Mouse (Mus musculus) forebrain, embryonic 13.5 days (tissue): ENCODE measurements at regions not wholly inside any gene's neighbourhood (a gene's known extent, or its start where the extent isn't known, plus 50 kb on each side); places are given as distances from the start of the nearest gene placed in this dataset.
"Not testable (repeated sequence)": the region's sequence is repeated elsewhere in the genome, so short reads cannot be mapped to it uniquely, and the experiment has no call there.

ENCODE experiments used
- ATAC-seq: fragments of 200-750 bp; cut with Nextera tagmentation; 2 replicates; pipeline ENCODE4 v1.8.0; 2017
- H3K27ac ChIP-seq: fragments of 300-500 bp; sonication (generic); 2 replicates; pipeline ENCODE4 v1.5.1; 2015; ENCODE audit warnings: inconsistent platforms, mild to moderate bottlenecking, moderate library complexity
- H3K27me3 ChIP-seq: fragments of 300-500 bp; sonication (generic); 2 replicates; pipeline ENCODE4 v1.6.1; 2015; ENCODE audit warnings: mild to moderate bottlenecking, inconsistent platforms
- H3K36me3 ChIP-seq: fragments of 300-500 bp; sonication (generic); 2 replicates; pipeline ENCODE4 v1.6.1; 2015; ENCODE audit warnings: mild to moderate bottlenecking, inconsistent platforms; ENCODE audit not compliant: poor library complexity, severe bottlenecking
- H3K4me1 ChIP-seq: fragments of 300-500 bp; sonication (generic); 2 replicates; pipeline ENCODE4 v1.6.1; 2015; ENCODE audit warnings: inconsistent platforms
- H3K4me2 ChIP-seq: fragments of 300-500 bp; sonication (generic); 2 replicates; pipeline ENCODE4 v1.6.1; 2015; ENCODE audit warnings: inconsistent platforms, mild to moderate bottlenecking, moderate library complexity
- H3K4me3 ChIP-seq: fragments of 300-500 bp; sonication (generic); 2 replicates; pipeline ENCODE4 v1.5.1; 2015; ENCODE audit warnings: mild to moderate bottlenecking, inconsistent platforms
- H3K9ac ChIP-seq: fragments of 300-500 bp; sonication (generic); 2 replicates; pipeline ENCODE4 v1.6.1; 2015; ENCODE audit warnings: mild to moderate bottlenecking, inconsistent platforms
- H3K9me3 ChIP-seq: fragments of 300-500 bp; sonication (generic); replicated peaks from 2 replicates; pipeline ENCODE4 v1.6.1; 2016; ENCODE audit warnings: inconsistent platforms
- WGBS: fragments of 180-500 bp; shearing (Covaris S2); methylation state at CpG from one replicate; pipeline ENCODE4 v1.1.7; 2015; 5-methylcytosine and 5-hydroxymethylcytosine counted together

DNA sequence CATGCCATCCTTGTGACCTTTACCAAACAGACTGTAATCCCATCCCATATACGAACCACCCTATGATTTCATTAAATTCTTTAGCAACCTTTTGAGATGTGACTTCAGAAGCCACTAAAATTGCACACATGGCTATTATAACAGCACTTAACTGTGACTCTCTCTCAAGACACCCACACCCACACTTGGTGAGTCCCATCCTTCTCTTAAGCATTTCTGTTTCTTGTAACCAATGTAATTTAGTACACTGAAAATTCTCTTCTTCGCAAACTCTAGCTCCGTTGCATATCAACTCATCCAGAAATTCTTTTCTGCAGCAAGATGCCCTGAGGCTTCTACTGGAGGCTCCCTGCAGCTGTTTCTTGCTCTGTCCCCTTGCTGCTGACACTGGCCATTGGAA, 88.4 kb upstream of the Rmdn2 start:
- Histone ChIP-seq H3K9ac (no peak overlapping the region), H3K27me3 (no peaks in the 10 kb centered on the region), H3K27ac (no peak overlapping the region), H3K36me3 (no peaks in the 10 kb centered on the region), H3K4me3 (no peak overlapping the region), H3K4me2 (no peak overlapping the region), H3K4me1 (no peaks in the 10 kb centered on the region), H3K9me3 (no peaks in the 10 kb centered on the region)
- no peak for ATAC-seq
- 96% methylated on average over 3 of the region's 3 CpGs for WGBS

DNA sequence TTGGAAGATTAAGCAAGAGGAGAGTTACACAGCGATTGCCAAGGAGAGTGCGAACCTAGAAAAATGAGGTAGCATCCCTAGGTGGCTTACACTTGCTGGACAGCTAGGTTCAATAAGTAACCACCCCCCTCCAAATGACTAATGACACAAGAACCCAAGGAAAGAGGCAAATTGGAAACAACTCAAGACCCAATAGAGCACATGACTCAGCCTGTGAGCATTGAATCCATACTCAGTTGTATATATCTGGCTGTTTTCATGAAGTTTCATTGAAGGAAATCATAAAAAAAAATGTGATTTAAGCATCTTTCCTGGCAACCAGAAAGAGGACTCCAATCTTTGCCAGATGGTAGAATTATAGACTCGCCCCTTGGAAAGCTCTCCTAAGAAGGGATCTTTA, 84.3 kb upstream of the Rmdn2 start:
- H3K36me3 ChIP-seq = no peaks in the 10 kb centered on the region
- no peaks in the 10 kb centered on the region for H3K9me3 ChIP-seq
- H3K4me2 ChIP-seq = no peak overlapping the region
- no peaks in the 10 kb centered on the region for H3K27me3 ChIP-seq
- H3K4me3 ChIP-seq = no peak overlapping the region
- H3K27ac ChIP-seq = no peak overlapping the region
- no peak overlapping the region for H3K9ac ChIP-seq
- ATAC-seq = no peak
- 86% methylated on average over 3 of the region's 3 CpGs for WGBS
- no peaks in the 10 kb centered on the region for H3K4me1 ChIP-seq

DNA sequence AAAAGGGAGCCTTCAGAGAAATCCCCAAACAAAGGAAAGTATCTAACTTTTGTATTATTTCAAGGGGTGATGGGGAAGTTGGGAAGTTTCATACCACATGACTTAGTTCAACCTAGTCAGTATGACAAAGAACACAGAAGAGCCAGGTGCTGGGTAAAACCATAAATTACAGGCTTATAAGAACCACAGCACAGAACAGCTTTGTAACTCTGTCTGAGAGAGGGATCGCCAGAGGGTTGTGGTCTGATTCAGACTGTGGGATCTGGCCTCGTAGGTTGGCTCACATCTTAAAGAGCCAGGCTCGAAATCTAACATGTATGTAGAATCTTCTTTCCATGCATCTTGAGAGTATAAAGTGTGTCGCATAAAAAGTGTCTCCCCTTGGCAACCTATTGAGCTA, 75.1 kb upstream of the Rmdn2 start:
- H3K27ac ChIP-seq = no peak overlapping the region
- 89% methylated on average over 4 of the region's 4 CpGs for WGBS
- H3K4me1 ChIP-seq = no peaks in the 10 kb centered on the region
- H3K9me3 ChIP-seq = no peaks in the 10 kb centered on the region
- H3K9ac ChIP-seq = no peak overlapping the region
- H3K4me3 ChIP-seq = no peak overlapping the region
- H3K27me3 ChIP-seq = no peaks in the 10 kb centered on the region
- H3K36me3 ChIP-seq = no peaks in the 10 kb centered on the region
- H3K4me2 ChIP-seq = no peak overlapping the region
- no peak for ATAC-seq

DNA sequence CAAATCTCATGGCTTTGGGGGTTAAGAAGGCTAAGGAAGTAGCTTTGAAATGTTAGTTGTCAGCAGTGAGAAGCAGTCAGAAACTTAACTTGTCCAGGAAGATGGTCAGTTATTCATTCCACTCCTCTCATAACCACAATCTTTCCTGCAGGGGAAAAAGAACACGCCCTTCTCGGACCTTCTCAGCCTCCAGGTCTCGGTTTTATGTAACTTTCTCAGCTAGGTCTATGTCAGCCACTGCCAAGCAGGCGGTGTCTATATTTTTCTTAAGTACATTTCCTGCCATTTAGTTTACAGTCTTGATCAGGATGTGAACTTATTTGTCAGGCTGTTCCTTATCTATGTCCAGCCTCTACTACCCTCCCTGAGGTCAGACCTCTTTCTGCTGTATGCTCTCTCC, 72.9 kb upstream of the Rmdn2 start:
- H3K27me3 ChIP-seq = no peaks in the 10 kb centered on the region
- H3K27ac ChIP-seq = no peak overlapping the region
- 88% methylated on average over 4 of the region's 4 CpGs for WGBS
- no peaks in the 10 kb centered on the region for H3K9me3 ChIP-seq
- ATAC-seq = no peak
- no peak overlapping the region for H3K4me2 ChIP-seq
- no peaks in the 10 kb centered on the region for H3K4me1 ChIP-seq
- H3K4me3 ChIP-seq = no peak overlapping the region
- H3K9ac ChIP-seq = no peak overlapping the region
- H3K36me3 ChIP-seq = no peaks in the 10 kb centered on the region

DNA sequence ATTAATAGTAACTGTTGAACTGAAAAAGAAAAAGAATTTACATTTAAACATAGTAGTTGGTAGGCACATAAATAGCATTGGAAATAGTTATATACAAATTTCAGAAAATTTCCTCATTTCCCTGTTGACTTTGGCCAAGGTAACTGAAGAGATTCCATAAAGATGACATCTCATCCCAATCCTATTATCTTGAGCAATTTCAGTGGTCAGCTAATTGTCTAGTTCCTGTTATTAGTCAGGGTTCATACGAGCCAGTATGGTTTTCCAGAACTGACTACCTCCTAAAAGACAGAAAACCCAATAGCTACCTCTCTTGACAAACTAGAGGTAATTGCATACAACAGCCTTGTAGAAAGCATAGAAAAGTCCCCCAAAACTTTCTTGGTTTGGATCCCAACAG, 71.6 kb upstream of the Rmdn2 start:
- Histone ChIP-seq H3K4me3 (no peak overlapping the region), H3K4me1 (no peaks in the 10 kb centered on the region), H3K9me3 (no peaks in the 10 kb centered on the region), H3K27me3 (no peaks in the 10 kb centered on the region), H3K27ac (no peak overlapping the region), H3K9ac (no peak overlapping the region), H3K4me2 (no peak overlapping the region), H3K36me3 (no peaks in the 10 kb centered on the region)
- WGBS = 84% methylated on average over 1 of the region's 1 CpGs
- ATAC-seq = no peak

DNA sequence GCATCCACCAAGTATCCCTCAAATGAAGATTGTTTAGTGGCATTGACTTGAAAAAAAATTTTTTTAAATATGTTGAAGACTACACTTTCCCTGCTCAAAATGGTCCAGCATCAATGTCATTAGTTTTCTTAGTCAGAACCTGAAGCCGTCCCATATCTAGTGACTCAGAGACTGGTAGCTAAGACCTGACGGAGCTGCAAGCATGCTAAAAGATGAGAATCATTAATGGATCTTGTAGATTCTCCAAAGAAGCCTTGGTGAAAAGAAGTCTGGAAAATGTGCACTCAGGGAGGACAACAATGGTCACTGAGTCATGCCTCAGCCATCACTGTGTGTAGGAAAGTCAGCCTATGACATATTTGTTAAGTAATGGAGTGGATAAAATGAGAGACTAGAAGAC, 71.2 kb upstream of the Rmdn2 start:
- whole genome bisulfite sequencing = 93% methylated on average over 2 of the region's 2 CpGs
- no peak for ATAC-seq

DNA sequence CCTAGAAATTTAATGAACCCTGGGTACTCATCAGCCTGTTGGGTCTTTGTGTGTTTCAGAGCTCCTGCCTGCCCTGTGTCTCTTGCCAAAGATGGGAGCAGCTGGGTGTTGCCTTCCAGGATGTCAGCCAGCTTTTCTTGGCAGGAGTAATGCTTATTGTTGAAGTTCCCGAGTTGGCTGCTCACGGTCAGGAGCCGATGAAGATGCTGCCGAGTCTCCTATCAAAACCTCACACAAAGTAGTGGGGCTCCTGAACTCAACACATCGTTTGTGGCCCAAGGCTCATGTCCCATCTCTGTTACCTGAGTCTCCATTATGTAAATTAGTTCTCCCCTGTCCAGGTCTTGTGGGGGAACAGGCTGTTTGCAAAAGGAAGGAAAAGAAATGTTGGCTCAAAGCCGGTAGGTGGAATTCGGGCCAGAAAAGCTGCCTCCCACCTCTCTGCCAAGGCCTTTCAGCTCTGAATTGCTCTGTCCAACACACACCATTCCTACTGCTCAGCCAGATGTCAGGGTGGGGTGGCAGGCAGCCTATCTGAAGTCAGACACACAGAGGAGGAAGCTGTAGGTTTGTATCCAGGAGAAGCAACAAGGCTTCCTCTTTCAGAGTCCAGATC, 67.6 kb upstream of the Rmdn2 start:
- Histone ChIP-seq H3K27ac (no peak overlapping the region), H3K27me3 (no peaks in the 10 kb centered on the region), H3K4me2 (no peak overlapping the region), H3K36me3 (no peaks in the 10 kb centered on the region), H3K4me3 (no peak overlapping the region), H3K9ac (no peak overlapping the region), H3K4me1 (no peaks in the 10 kb centered on the region), H3K9me3 (no peaks in the 10 kb centered on the region)
- peak; percentile 63 for ATAC-seq
- 70% methylated on average over 7 of the region's 7 CpGs for WGBS

More for the DNA sequence above, 71.2 kb upstream of the Rmdn2 start:
- no peaks in the 10 kb centered on the region for H3K9me3 ChIP-seq
- H3K36me3 ChIP-seq = no peaks in the 10 kb centered on the region
- H3K27ac ChIP-seq = no peak overlapping the region
- H3K4me1 ChIP-seq = no peaks in the 10 kb centered on the region
- H3K4me2 ChIP-seq = no peak overlapping the region
- no peaks in the 10 kb centered on the region for H3K27me3 ChIP-seq
- no peak overlapping the region for H3K4me3 ChIP-seq
- no peak overlapping the region for H3K9ac ChIP-seq

DNA sequence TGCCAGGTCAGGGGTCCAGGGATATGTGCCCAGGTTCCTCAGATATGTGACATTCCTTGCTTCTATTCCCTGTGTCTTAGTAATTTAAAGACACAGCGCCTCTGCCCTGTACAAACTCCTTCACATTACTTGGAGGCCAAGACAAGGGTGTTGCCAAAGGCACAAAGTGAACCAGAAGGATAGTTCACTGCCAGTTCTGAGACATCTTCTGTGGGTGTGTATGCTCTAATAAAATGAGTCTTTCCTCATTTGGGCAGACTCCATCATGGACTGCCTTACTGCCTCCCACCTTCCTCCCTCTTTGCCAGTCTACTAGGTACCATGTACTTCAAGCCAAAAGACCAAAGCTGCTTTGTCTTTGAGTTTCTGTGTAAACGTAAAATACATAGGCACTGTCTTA, 65.8 kb upstream of the Rmdn2 start:
- WGBS = 88% methylated on average over 2 of the region's 2 CpGs
- no peak for ATAC-seq
- no peak overlapping the region for H3K4me2 ChIP-seq
- no peaks in the 10 kb centered on the region for H3K27me3 ChIP-seq
- no peak overlapping the region for H3K9ac ChIP-seq
- no peaks in the 10 kb centered on the region for H3K4me1 ChIP-seq
- no peaks in the 10 kb centered on the region for H3K36me3 ChIP-seq
- no peak overlapping the region for H3K4me3 ChIP-seq
- H3K9me3 ChIP-seq = no peaks in the 10 kb centered on the region
- H3K27ac ChIP-seq = no peak overlapping the region

DNA sequence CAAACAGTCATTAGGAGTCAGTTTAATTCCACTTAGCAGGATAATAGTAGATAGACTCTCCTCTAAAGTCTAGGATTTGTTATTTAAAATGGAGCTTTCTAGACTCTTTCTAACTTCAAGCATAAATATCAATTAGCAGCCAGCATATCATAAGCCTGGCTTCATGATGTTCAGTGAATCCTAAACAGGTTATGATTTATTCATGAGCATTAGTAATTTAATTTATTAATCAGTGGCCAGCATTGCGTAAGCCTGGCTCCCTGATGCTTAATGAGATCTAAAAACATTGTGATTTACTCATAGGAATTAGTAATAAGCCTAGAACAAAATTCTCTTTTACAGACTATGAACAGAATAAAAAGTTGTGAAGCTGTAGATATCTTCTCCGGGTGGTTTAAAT, 64.6 kb upstream of the Rmdn2 start:
- H3K27ac ChIP-seq = no peak overlapping the region
- no peak overlapping the region for H3K9ac ChIP-seq
- no peak overlapping the region for H3K4me2 ChIP-seq
- no peak overlapping the region for H3K4me3 ChIP-seq
- WGBS = 73% methylated on average over 2 of the region's 2 CpGs
- H3K27me3 ChIP-seq = no peaks in the 10 kb centered on the region
- no peak for ATAC-seq
- H3K36me3 ChIP-seq = no peaks in the 10 kb centered on the region
- H3K9me3 ChIP-seq = no peaks in the 10 kb centered on the region
- no peaks in the 10 kb centered on the region for H3K4me1 ChIP-seq

DNA sequence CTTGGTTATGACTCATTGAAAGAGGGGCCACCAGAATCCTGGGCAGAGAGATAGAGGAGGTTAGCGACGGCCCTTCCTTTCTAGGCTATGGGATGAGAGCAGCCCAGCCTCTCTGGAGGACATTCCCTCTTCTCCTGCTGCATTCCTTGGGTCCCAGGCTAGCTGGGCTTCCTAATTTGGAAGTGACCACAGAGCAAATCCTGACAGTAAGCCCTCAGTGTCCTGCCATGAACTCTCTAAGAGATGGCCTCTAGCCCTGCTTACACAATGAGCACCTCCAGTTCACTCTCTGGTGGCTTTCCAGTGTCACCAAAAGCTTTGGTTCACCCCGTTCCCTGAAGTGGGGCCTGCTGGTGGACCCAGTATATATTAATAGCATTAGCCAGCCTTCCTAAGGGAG, 64.1 kb upstream of the Rmdn2 start:
- ATAC-seq = no peak
- no peak overlapping the region for H3K4me3 ChIP-seq
- H3K4me2 ChIP-seq = no peak overlapping the region
- H3K9me3 ChIP-seq = no peaks in the 10 kb centered on the region
- no peaks in the 10 kb centered on the region for H3K27me3 ChIP-seq
- H3K27ac ChIP-seq = no peak overlapping the region
- H3K4me1 ChIP-seq = no peaks in the 10 kb centered on the region
- 90% methylated on average over 3 of the region's 3 CpGs for WGBS
- H3K9ac ChIP-seq = no peak overlapping the region
- no peaks in the 10 kb centered on the region for H3K36me3 ChIP-seq

DNA sequence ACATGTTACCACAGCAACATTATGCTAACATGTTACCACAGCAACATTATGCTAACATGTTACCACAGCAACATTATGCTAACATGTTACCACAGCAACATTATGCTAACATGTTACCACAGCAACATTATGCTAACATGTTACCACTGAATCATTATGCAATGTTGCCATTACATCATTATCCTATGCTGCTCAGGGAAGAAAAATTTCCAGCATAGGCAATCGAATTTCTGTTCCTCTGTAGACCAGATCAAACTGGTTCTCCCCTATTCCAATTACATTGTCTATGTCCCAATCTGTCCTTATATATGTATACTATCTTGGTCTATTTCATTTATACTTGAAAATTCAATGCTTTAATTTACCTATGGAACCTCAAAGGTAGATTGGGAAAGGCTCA, 61.3 kb upstream of the Rmdn2 start:
- not testable (repeated sequence) for H3K4me3 ChIP-seq, H3K4me2 ChIP-seq, H3K4me1 ChIP-seq, H3K36me3 ChIP-seq, H3K9me3 ChIP-seq, H3K27ac ChIP-seq, H3K9ac ChIP-seq, H3K27me3 ChIP-seq
- peak; percentile 67; the same call in 1 of the 2 replicates for ATAC-seq
- 71% methylated on average over 1 of the region's 1 CpGs for WGBS

DNA sequence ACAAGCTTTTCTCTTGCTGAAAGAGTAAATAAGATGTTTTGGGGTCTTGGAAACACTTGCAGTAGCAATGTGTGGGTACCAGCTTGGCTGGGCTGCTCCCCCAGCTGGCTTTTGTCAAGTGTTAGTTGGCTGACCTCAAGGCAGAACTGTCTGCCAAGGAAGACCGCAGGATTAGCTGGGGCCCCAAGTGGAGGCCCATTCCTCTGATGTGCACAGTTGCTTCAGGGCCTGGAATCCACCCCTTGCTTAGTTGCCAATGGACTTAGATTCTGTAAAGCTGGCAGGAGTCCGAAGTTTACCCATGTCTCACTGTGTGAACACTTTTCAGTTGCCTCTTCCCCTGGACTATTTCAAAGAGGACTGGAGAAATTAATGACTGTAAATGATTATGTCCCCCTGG, 57.8 kb upstream of the Rmdn2 start:
- Histone ChIP-seq H3K9me3 (no peaks in the 10 kb centered on the region), H3K4me3 (no peak overlapping the region), H3K4me2 (no peak overlapping the region), H3K36me3 (no peaks in the 10 kb centered on the region), H3K27me3 (no peaks in the 10 kb centered on the region), H3K27ac (no peak overlapping the region), H3K4me1 (no peaks in the 10 kb centered on the region), H3K9ac (no peak overlapping the region)
- ATAC-seq = no peak
- 77% methylated on average over 2 of the region's 2 CpGs for WGBS

DNA sequence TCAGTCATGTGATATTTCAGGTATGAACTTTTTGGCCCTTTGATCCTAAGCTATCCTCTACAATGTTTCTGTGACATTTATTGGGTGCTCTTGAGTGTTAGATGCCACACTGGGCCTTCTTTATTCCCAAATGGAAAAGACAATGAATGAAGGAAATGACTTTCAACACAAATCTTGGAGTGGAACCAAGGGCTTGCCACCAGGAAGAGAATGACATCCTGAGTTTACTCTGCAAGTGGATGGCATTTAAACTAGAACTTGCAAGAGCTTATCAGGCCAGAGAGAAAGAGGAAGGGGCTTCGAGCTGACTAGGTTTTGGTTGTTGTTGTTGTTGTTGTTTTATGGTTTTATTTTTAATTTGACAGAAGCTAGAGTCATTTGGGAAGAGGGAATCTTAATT, 56.1 kb upstream of the Rmdn2 start:
- Histone ChIP-seq H3K36me3 (no peaks in the 10 kb centered on the region), H3K4me2 (no peak overlapping the region), H3K9me3 (peaks cover 11% of the 10 kb centered on the region), H3K27me3 (no peaks in the 10 kb centered on the region), H3K9ac (no peak overlapping the region), H3K4me3 (no peak overlapping the region), H3K27ac (no peak overlapping the region), H3K4me1 (no peaks in the 10 kb centered on the region)
- 87% methylated on average over 1 of the region's 1 CpGs for WGBS
- ATAC-seq = no peak
